Mouse (Mus musculus): ENCODE results near the gene Rrbp1.

Rrbp1 gene

GRCm38 (mm10) chr2:144005166-144005955, 5.7 kb downstream of the Rrbp1 start:
- no peak for DNase-seq

- no peak for DNase-seq
Observed at GRCm38 (mm10) chr2:144003544-144003943, 7.5 kb downstream of the Rrbp1 start.

DNA sequence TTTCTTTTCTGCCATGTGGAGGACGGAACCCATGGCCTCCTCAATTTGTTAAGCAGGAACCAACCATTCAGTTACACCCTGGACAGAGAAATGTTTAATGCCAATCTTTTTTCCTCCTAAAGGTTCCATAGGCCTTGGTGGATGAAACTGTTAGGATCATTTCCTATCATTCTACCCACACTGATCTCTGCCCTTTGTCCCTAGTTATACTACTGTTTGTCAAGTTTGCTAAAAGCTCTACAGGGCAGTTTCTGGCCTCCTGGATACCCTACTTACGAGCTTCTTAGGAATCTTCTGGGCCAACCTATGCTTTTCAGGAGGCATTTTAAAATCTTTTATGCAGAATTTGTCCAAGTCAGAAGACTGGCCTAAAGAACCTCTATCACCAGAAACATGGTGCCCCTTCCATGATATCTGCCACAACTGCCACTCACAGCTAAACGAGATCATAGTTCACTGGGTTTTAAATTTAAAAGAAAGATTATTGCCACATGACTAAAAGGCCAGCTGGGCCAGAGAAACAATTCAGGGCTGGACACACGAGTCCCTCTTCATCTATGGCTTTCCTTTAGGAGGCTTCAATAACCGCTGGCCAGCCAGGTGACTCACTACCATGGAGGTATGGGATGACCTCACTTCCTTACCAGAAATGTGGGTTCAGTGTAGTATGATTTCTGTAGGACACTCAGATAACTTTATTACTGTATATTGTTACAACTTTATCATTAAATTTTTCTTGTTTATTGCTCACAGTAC, 8.7 kb downstream of the Rrbp1 start:
- no peak for DNase-seq

DNA sequence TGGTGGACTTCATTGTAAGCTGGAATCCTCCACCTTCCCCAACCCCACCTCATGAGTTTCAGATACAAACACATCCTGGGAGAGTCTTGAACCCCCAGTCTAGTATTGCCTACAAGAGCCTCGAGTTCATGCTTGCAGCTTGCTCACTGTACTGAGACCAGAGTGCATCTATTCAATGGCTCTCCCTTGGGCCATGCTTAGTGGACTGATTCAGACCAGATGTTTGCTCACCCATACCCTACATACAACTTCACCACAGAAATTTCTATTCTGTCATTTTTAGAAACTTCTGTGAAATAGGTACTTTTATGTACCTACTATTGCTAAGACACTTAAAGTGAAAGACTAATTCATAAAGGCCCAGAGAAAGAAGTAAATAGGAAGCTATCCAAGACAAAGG, 18.1 kb downstream of the Rrbp1 start:
- DNase-seq: no peak

GRCm38 (mm10) chr2:143991964-143992672, 18.9 kb downstream of the Rrbp1 start:
- DNase-seq: no peak

DNA sequence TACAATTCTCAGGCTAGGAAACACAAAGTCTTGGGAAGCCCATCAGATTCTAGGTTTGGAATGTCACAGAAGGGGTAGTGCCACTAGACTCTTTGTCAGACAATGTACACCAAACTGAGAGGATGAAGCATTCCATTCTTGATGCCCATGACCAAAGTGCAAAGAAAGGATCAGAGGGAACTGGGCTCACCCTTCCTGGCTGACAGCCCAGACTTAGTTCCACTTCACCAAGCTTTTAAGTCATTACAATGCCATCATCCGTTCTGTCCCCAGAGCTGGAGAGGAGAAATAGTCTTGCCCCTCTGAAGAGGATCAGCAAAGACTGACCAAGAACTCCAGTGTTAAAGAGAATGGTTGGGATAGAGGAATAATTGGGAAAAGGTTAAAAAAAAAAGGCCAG, 20.1 kb downstream of the Rrbp1 start:
- DNase-seq: no peak

DNA sequence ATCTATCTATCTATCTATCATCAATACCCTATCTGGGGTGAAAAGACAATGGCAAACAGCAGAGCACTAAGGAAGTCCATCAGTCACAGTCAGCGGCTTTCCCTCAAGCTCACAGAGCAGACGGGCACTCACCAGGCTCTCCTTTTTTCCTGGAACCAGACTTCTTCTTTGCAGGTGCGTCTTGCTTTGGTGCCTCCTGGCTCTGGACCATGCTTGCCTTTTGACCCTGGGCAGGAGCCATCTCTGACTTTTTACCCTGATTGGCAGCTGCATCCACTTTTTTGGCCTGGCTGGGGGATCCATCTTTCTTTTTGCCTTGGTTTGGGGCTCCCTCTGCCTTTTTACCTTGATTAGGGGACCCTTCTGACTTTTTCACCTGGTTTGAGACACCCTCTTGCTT, 23.0 kb downstream of the Rrbp1 start:
- no peak for DNase-seq

GRCm38 (mm10) chr2:143987485-143987884, 23.6 kb downstream of the Rrbp1 start:
- DNase-seq: no peak

- DNase-seq: peak; percentile 16
Observed at GRCm38 (mm10) chr2:143983482-143983881, 27.6 kb downstream of the Rrbp1 start.

GRCm38 (mm10) chr2:143982901-143983300, 28.2 kb downstream of the Rrbp1 start:
- no peak for DNase-seq

GRCm38 (mm10) chr2:143982152-143982551, 28.9 kb downstream of the Rrbp1 start:
- DNase-seq: no peak

DNA sequence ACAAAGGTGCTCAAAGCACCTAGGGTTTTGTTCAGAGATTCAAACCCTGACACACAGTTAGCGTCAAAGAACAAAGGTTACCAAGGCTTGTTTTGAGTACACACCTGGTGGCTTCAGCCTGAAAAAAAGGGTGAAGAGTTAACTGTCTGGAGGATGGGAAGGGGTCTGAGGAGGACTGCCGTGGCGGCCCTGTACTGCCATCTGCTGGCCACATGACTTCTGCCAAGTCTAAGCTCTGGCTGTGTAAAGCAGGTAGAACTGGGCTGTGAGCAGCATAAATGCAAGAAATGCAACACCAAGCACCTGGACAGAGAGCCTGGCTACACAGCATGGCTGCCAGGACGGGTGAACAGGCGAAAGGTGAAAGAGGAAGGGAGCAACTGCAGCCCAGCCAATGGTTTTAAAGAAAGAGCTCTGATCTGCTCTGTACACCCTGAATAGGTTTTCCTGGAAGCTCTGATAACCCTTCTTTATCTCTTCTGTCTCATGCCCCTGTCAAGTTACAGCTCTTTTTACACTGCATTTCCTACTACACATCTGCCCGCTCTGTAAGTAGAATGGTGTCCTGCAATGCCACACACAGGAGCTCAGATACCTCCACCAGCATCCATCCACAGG, 30.2 kb downstream of the Rrbp1 start:
- peak; percentile 85 for DNase-seq

DNA sequence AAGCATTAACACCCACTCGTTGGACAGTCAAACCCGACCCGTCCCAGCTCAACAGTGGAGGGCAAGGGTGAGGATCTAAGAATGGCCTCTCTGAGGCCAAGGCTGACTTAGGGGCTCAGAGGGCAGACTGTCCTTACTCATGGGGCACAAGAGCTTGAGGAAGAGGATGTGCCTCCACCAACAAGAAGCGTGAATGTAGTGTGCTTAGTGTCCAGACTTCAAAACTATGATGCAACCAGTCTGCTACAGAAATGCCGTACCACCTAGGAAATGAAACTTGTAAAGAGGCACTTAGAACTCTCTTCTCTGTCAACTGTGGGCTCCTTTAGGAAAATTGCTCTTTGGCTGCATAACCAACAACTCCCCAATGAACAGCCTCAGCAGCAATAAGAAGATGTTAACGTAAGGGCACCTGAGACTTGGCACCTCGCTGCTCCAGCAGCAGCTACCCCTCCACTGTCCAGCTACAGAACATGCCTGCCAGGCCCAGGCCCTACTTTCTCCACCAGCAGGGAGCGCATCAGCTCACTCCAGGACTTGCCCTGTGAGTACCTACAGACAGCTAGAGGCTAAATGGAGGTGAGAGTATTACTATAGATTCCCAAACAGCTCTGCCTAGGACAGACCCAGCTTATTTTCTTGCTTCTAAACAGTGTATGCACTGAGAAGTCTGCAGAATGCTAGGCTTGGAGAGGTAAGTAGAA, 32.5 kb downstream of the Rrbp1 start:
- DNase-seq: no peak

DNA sequence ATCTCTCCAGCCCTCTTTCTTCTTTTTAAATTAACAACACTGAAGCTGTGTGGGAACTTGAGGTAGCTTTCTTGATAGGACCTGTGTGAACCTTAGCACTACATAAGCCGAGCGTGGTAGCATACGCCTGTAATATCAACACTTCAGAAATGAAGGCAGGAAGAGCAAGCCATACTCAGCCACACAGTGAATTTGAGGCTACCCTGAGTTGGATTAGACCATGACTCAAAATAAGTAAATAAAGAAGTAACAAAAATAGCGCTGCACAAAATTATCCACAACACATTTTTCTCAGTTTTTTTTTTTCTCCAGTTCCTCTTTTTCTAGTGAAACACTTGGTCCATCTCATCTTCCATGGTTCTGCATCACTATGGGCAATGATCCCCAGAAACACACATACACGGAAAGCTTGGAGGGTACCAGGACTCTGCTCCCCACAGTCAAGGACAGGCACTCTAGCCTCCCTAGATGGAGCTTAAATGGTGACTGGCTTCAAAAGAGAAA, 35.9 kb downstream of the Rrbp1 start:
- no peak for DNase-seq

GRCm38 (mm10) chr2:143973161-143973560, 37.9 kb downstream of the Rrbp1 start:
- DNase-seq: no peak

DNA sequence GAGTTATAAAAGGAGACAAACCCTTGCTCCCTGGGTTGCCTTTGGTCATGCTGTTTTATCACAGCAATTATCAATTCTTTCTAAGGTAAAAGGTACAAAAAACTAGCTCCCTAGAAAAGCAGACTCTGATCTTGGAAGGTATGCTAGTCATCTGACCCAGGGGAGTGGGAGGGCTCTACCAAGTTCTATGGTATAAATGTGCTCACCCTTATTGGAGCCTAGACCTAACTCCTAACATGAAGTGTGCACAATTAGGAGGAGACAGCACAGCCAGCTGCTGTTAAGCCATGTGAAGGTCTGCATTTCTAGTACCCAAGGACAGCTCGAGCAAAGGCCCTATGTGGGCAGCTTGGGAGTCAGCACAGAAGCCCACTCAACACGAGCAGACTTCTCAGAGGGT, 39.2 kb downstream of the Rrbp1 start:
- DNase-seq: no peak

GRCm38 (mm10) chr2:143970841-143971240, 40.2 kb downstream of the Rrbp1 start:
- DNase-seq: no peak

- peak; percentile 27 for DNase-seq
Observed at GRCm38 (mm10) chr2:143969260-143969659, 41.8 kb downstream of the Rrbp1 start.

DNA sequence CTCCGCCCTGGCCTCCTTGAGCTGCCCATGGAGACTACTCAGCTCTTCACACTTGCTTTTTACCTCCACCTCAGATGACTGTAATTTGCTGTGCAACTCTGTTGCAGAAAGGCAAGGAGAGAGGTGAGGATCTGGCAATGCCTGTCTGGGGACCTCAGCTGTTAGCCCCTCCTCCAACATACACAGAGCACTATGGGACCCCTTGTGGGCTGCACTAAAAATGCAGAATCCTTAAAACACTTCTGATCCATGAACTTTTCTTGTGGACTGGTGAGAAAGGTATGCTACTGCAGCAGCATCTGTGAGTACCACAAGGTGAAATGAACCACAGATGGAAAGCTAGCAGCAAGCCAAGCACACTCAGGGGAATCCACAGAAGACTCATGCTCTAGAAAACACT, 47.7 kb downstream of the Rrbp1 start:
- no peak for DNase-seq

GRCm38 (mm10) chr2:143962192-143962591, 48.9 kb downstream of the Rrbp1 start:
- no peak for DNase-seq

DNA sequence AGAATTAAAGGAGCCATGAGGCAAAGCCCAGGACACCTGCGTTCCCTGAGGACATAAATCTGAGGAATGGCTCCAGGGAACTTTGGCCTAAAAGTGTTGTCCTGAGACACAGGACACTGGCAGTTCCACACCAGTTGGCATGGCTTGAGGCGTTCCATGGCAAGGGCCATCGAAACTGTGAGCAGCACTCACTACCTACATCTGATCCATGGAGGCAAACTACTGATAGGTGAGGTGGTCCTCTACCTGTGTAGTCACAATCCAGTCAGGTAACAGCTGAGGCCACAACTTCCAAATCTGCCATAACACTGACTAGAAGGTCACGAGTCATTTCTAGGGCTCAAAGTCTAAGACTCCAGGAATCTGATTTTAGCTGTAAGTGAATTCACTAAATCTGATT, 55.3 kb downstream of the Rrbp1 start:
- DNase-seq: no peak

- no peak for DNase-seq
Observed at GRCm38 (mm10) chr2:143955004-143955403, 56.1 kb downstream of the Rrbp1 start.

All from thymus, postnatal 14 days (tissue).